Mouse (Mus musculus) MEL (cell line): Measurements from ENCODE around the gene Tox2. TPM values are rescaled to one million over a fixed set of nuclear protein-coding genes. Genes with fewer than 3 reads are reported as not detected.

Experiments used
- DNase-seq: peaks from one replicate; pipeline ENCODE4 v3.0.0; 2011; ENCODE audit warnings: low read depth, low spot score
- H3K27ac ChIP-seq: 2 replicates; pipeline ENCODE4 v1.5.1; 2012; ENCODE audit warnings: low read depth, mild to moderate bottlenecking, control low read depth, low read length, moderate library complexity; ENCODE audit not compliant: control insufficient read depth
- H3K27me3 ChIP-seq, 2 experiments: fragments of 150-350 bp in 1 of 2; sonication (generic) in 1 of 2; 2 replicates each; pipeline ENCODE4 v1.6.1; 2012; ENCODE audit warnings: low read length in 2 of 2, mild to moderate bottlenecking in 2 of 2, improper control_type of control experiment in 1 of 2, moderate library complexity in 1 of 2; ENCODE audit not compliant: insufficient read depth in 2 of 2, control insufficient read depth in 1 of 2
- H3K36me3 ChIP-seq, 2 experiments: 2 replicates each; pipeline ENCODE4 v1.6.1; 2012 to 2014; ENCODE audit warnings: low read length in 2 of 2, improper control_type of control experiment in 1 of 2, inconsistent platforms in 1 of 2, mild to moderate bottlenecking in 1 of 2; ENCODE audit not compliant: insufficient read depth in 2 of 2, control insufficient read depth in 1 of 2
- H3K4me1 ChIP-seq, 2 experiments: fragments of 150-350 bp in 1 of 2; sonication (generic) in 1 of 2; 2 replicates each; pipeline ENCODE4 v1.6.1; 2012; ENCODE audit warnings: low read length in 2 of 2, improper control_type of control experiment in 1 of 2, mild to moderate bottlenecking in 1 of 2; ENCODE audit not compliant: insufficient read depth in 2 of 2, control insufficient read depth in 1 of 2
- H3K4me3 ChIP-seq, 2 experiments: fragments of 150-350 bp in 1 of 2; sonication (generic) in 1 of 2; 2 replicates each; pipeline ENCODE4 v1.5.1; 2012; ENCODE audit warnings: low read depth in 2 of 2, low read length in 2 of 2, mild to moderate bottlenecking in 2 of 2, moderate library complexity in 2 of 2, control low read depth in 1 of 2, improper control_type of control experiment in 1 of 2; ENCODE audit not compliant: control insufficient read depth in 1 of 2, insufficient read depth in 1 of 2
- H3K79me2 ChIP-seq: 2 replicates; pipeline ENCODE4 v1.6.1; 2012; ENCODE audit warnings: mild to moderate bottlenecking, low read length, moderate library complexity; ENCODE audit not compliant: control insufficient read depth, poor library complexity, insufficient read depth
- H3K9ac ChIP-seq: 2 replicates; pipeline ENCODE4 v1.6.1; 2012; ENCODE audit warnings: low read depth, mild to moderate bottlenecking, control low read depth, low read length, moderate library complexity; ENCODE audit not compliant: control insufficient read depth, poor library complexity, severe bottlenecking
- H3K9me3 ChIP-seq: fragments of 150-350 bp; sonication (generic); replicated peaks from 2 replicates; pipeline ENCODE4 v1.6.1; 2012; ENCODE audit warnings: mild to moderate bottlenecking, low read length, improper control_type of control experiment, moderate library complexity; ENCODE audit not compliant: insufficient read depth
- BHLHE40 ChIP-seq: IDR thresholded peaks from 2 replicates; pipeline ENCODE4 v1.6.1; 2012; ENCODE audit warnings: low read depth, mild to moderate bottlenecking, inconsistent platforms, low read length, improper control_type of control experiment, borderline replicate concordance
- CHD1 ChIP-seq: IDR thresholded peaks from 2 replicates; pipeline ENCODE4 v1.6.1; 2012; ENCODE audit warnings: low read depth, mild to moderate bottlenecking, inconsistent platforms, low read length, improper control_type of control experiment
- EP300 ChIP-seq, 2 experiments: IDR thresholded peaks; 2 replicates each; pipeline ENCODE4 v1.6.1; 2011; ENCODE audit warnings: improper control_type of control experiment in 2 of 2, low read length in 2 of 2, low read depth in 1 of 2, mild to moderate bottlenecking in 1 of 2
- GABPA ChIP-seq: IDR thresholded peaks from 2 replicates; pipeline ENCODE4 v1.6.1; 2012; ENCODE audit warnings: low read depth, mild to moderate bottlenecking, inconsistent platforms, low read length, improper control_type of control experiment, moderate library complexity
- JUND ChIP-seq: IDR thresholded peaks from 2 replicates; pipeline ENCODE4 v1.6.1; 2011; ENCODE audit warnings: low read depth, mild to moderate bottlenecking, improper control_type of control experiment, low read length
- KAT2A ChIP-seq: conservative IDR thresholded peaks from 2 replicates; pipeline ENCODE4 v1.6.1; 2012; ENCODE audit warnings: low read depth, low read length, improper control_type of control experiment, inconsistent platforms
- MAX ChIP-seq: IDR thresholded peaks from 2 replicates; pipeline ENCODE4 v1.6.1; 2011; ENCODE audit warnings: low read length, improper control_type of control experiment
- MAZ ChIP-seq: IDR thresholded peaks from 2 replicates; pipeline ENCODE4 v1.6.1; 2012; ENCODE audit warnings: low read depth, mild to moderate bottlenecking, inconsistent platforms, low read length, improper control_type of control experiment
- MEF2A ChIP-seq: IDR thresholded peaks from 2 replicates; pipeline ENCODE4 v1.6.1; 2014; ENCODE audit warnings: low read depth, mild to moderate bottlenecking, inconsistent platforms, low read length, improper control_type of control experiment; ENCODE audit not compliant: poor library complexity, insufficient replicate concordance, severe bottlenecking; ENCODE audit errors: extremely low read depth
- MXI1 ChIP-seq: IDR thresholded peaks from 2 replicates; pipeline ENCODE4 v1.6.1; 2011; ENCODE audit warnings: mild to moderate bottlenecking, low read depth, low read length, improper control_type of control experiment
- MYB ChIP-seq: IDR thresholded peaks from 2 replicates; pipeline ENCODE4 v1.6.1; 2011; ENCODE audit warnings: mild to moderate bottlenecking, low read depth, low read length, improper control_type of control experiment
- MYC ChIP-seq: IDR thresholded peaks from 2 replicates; pipeline ENCODE4 v1.6.1; 2011; ENCODE audit warnings: low read depth, mild to moderate bottlenecking, low read length, improper control_type of control experiment, moderate library complexity
- NRF1 ChIP-seq: IDR thresholded peaks from 2 replicates; pipeline ENCODE4 v1.6.1; 2014; ENCODE audit warnings: low read depth, mild to moderate bottlenecking, inconsistent platforms, low read length, improper control_type of control experiment, moderate library complexity; ENCODE audit not compliant: poor library complexity, insufficient read depth, severe bottlenecking
- POLR2A ChIP-seq, 2 experiments: IDR thresholded peaks; 2 replicates each; pipeline ENCODE4 v1.6.1; 2011 to 2012; ENCODE audit warnings: low read length in 2 of 2, mild to moderate bottlenecking in 2 of 2, control low read depth in 1 of 2, improper control_type of control experiment in 1 of 2, low read depth in 1 of 2, moderate library complexity in 1 of 2; ENCODE audit not compliant: control insufficient read depth in 1 of 2, insufficient read depth in 1 of 2, poor library complexity in 1 of 2
- POLR2AphosphoS2 ChIP-seq: IDR thresholded peaks from 2 replicates; pipeline ENCODE4 v1.6.1; 2011; ENCODE audit warnings: low read length, improper control_type of control experiment
- RAD21 ChIP-seq: IDR thresholded peaks from 2 replicates; pipeline ENCODE4 v1.6.1; 2011; ENCODE audit warnings: mild to moderate bottlenecking, low read depth, low read length, improper control_type of control experiment
- SMC3 ChIP-seq: IDR thresholded peaks from 2 replicates; pipeline ENCODE4 v1.6.1; 2011; ENCODE audit warnings: low read depth, low read length, improper control_type of control experiment
- TAL1 ChIP-seq: IDR thresholded peaks from 2 replicates; pipeline ENCODE4 v1.6.1; 2012; ENCODE audit warnings: mild to moderate bottlenecking, inconsistent platforms, low read length, moderate library complexity, mixed read lengths
- TBP ChIP-seq: IDR thresholded peaks from 2 replicates; pipeline ENCODE4 v1.8.0; 2011; ENCODE audit warnings: low read depth, low read length, improper control_type of control experiment
- UBTF ChIP-seq: IDR thresholded peaks from 2 replicates; pipeline ENCODE4 v1.6.1; 2012; ENCODE audit warnings: low read depth, mild to moderate bottlenecking, inconsistent platforms, low read length, improper control_type of control experiment, moderate library complexity, borderline replicate concordance; ENCODE audit not compliant: insufficient read depth
- ZC3H11A ChIP-seq: IDR thresholded peaks from 2 replicates; pipeline ENCODE4 v1.6.1; 2012; ENCODE audit warnings: low read depth, mild to moderate bottlenecking, inconsistent platforms, low read length, improper control_type of control experiment
- ZKSCAN1 ChIP-seq: IDR thresholded peaks from 2 replicates; pipeline ENCODE4 v1.6.1; 2012; ENCODE audit warnings: low read depth, mild to moderate bottlenecking, inconsistent platforms, low read length, improper control_type of control experiment, moderate library complexity
- ZMIZ1 ChIP-seq: IDR thresholded peaks from 2 replicates; pipeline ENCODE4 v1.6.1; 2012; ENCODE audit warnings: low read depth, mild to moderate bottlenecking, inconsistent platforms, low read length, improper control_type of control experiment, moderate library complexity
- ZNF384 ChIP-seq: IDR thresholded peaks from 2 replicates; pipeline ENCODE4 v1.6.1; 2012; ENCODE audit warnings: low read depth, mild to moderate bottlenecking, inconsistent platforms, low read length, improper control_type of control experiment
- polyA plus RNA-seq, 2 experiments: library from polyadenylated mRNA; stranded (reverse) in 1 of 2; unstranded in 1 of 2; fragments of >175 nt in 1 of 2; fragments of >200 nt in 1 of 2; gene quantifications; 2 replicates each; pipeline versions ENCODE4 v1.2.1 to v1.2.4; 2012; ENCODE audit warnings: low replicate concordance in 2 of 2, low read depth in 1 of 2; ENCODE audit not compliant: insufficient read length in 2 of 2, insufficient read depth in 1 of 2, missing spikeins in 1 of 2
- total RNA-seq: library from RNA; depleted of rRNA; stranded (reverse); fragments of 300-350 nt; gene quantifications from 2 replicates; pipeline ENCODE4 v1.2.3, GENCODE M21; 2012

Gene Tox2
- total and polyA plus RNA-seq, 3 experiments: not detected

DNA sequence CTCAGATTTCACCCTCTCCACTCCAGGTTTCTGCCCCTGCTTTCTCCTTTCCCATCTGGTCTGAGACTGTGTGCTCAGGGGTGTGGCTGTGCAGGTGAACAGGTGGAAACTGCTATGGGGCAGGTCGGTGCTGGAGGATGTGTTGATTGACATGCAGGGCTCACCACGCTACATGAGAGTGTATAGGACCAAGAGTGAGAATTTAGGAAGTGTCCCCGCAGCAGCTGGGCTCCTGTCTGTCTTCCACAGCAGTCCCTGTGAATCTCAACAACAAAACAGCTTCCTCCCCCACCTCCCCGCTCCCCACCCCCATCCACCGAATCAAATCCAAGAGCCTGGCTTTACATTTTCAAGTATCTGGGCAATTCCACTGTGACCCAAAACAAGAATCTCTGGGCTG is 13.3 kb upstream of the Tox2 start:
- Histone ChIP-seq H3K9ac (no peak overlapping the region), H3K36me3 (no peaks in the 10 kb centered on the region), H3K27ac (no peak overlapping the region), H3K4me3 (no peak overlapping the region), H3K4me1 (no peaks in the 10 kb centered on the region), H3K27me3 (no peaks in the 10 kb centered on the region), H3K79me2 (no peaks in the 10 kb centered on the region), H3K9me3 (no peaks in the 10 kb centered on the region)
- DNase-seq: no peak
- TF ChIP-seq GABPA: no peak
- no peak for TF ChIP-seq KAT2A
- TF ChIP-seq CHD1: no peak
- TF ChIP-seq MAZ: no peak
- TF ChIP-seq TAL1: no peak
- no peak for TF ChIP-seq ZNF384
- no peak for TF ChIP-seq POLR2A (IDR thresholded peaks at IDR 0.05; ENCODE audit: control insufficient read depth in 1 of 2, insufficient read depth in 1 of 2, low read depth in 1 of 2, low read length in 2 of 2, poor library complexity in 1 of 2)
- no peak for TF ChIP-seq BHLHE40
- no peak for TF ChIP-seq NRF1
- no peak for TF ChIP-seq ZKSCAN1
- TF ChIP-seq MXI1: no peak
- no peak for TF ChIP-seq JUND
- no peak for TF ChIP-seq ZC3H11A
- TF ChIP-seq MYB: no peak
- TF ChIP-seq MYC: no peak
- TF ChIP-seq ZMIZ1: no peak
- TF ChIP-seq MAX: no peak
- no peak for TF ChIP-seq TBP

DNA sequence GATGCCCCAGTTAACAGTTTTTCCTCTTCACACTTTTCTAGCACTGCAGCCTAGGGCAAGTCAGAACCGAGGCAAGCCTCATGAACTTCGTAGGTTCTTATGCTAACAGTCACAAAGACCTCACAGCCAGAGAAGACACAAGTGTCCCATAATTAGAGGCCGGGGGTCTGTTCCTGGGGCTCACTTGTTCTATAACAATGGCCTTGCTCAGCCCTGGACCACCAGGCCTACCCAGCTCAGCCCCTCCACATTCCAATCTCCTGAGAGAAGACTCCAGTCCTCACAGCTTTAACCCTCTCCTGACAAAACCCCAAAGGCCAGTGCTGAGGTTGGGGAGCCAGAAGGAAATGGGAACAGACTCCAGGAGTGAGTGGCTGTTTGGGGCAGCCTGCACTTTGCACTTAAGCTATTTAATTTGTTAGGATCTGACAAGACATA is 12.9 kb upstream of the Tox2 start:
- H3K27ac ChIP-seq: no peak overlapping the region
- DNase-seq: no peak
- no peak overlapping the region for H3K4me3 ChIP-seq
- H3K36me3 ChIP-seq: no peaks in the 10 kb centered on the region
- no peak for TF ChIP-seq GABPA
- no peak for TF ChIP-seq POLR2AphosphoS2
- TF ChIP-seq RAD21: no peak
- TF ChIP-seq SMC3: no peak
- no peak for TF ChIP-seq MYB
- TF ChIP-seq UBTF: no peak
- TF ChIP-seq MEF2A: no peak
- no peak for TF ChIP-seq EP300 (IDR thresholded peaks at IDR 0.05; ENCODE audit: low read depth in 1 of 2, low read length in 2 of 2)
- no peaks in the 10 kb centered on the region for H3K79me2 ChIP-seq
- H3K27me3 ChIP-seq: no peaks in the 10 kb centered on the region
- H3K9ac ChIP-seq: no peak overlapping the region
- H3K4me1 ChIP-seq: no peaks in the 10 kb centered on the region
- no peaks in the 10 kb centered on the region for H3K9me3 ChIP-seq
